Mouse (Mus musculus): ENCODE measurements at regions not wholly inside any gene's neighbourhood (a gene's known extent, or its start where the extent isn't known, plus 50 kb on each side); places are given as distances from the start of the nearest gene placed in this dataset.

DNA sequence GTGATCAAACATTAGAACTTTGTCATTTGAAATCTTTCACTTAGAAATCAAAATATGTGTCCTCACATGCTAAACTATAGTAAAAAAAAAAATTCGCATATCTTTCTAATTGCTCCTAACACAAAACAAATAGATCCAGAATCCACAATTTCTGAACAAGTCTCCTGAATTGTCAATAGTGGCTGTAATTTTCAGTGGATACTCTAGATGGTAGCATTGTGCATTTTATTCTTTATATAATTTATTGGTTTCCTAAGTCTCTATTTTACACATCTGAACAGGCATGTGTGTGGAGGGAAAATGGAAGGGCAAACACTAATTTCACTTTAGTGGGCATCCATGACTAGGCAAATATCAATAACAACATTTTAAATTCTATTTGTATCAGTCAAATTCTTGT, 63.7 kb upstream of the Tnmd start:
- peak; percentile 46; the same call in 1 of the 2 replicates for ATAC-seq (replicated peaks; ENCODE audit: poor library complexity)

GRCm38 (mm10) chrX:133754026-133754425, 65.2 kb upstream of the Pcdh19 start:
- no peak for ATAC-seq (replicated peaks; ENCODE audit: poor library complexity)

GRCm38 (mm10) chrX:133752232-133752631, 63.4 kb upstream of the Pcdh19 start:
- ATAC-seq (replicated peaks; ENCODE audit: poor library complexity) = no peak

DNA sequence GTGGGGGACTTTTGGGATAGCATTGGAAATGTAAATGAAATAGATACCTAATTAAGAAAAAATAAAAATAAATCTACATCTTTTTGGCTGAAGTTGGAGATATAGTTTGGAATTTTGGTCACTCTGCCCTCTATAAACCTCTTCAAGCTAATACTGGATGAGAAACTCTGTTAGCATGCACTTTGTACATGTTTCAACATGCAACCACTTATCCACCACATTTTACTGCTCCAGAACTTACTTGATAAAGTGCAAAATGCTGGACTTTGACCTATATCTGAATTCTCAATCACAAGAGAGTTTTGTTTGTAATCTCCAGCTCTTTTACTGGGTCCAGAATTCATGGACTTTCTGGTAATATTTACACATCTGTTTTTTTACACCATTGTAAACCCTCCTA, 54.7 kb upstream of the Pcdh19 start:
- ATAC-seq (replicated peaks; ENCODE audit: poor library complexity) = no peak

DNA sequence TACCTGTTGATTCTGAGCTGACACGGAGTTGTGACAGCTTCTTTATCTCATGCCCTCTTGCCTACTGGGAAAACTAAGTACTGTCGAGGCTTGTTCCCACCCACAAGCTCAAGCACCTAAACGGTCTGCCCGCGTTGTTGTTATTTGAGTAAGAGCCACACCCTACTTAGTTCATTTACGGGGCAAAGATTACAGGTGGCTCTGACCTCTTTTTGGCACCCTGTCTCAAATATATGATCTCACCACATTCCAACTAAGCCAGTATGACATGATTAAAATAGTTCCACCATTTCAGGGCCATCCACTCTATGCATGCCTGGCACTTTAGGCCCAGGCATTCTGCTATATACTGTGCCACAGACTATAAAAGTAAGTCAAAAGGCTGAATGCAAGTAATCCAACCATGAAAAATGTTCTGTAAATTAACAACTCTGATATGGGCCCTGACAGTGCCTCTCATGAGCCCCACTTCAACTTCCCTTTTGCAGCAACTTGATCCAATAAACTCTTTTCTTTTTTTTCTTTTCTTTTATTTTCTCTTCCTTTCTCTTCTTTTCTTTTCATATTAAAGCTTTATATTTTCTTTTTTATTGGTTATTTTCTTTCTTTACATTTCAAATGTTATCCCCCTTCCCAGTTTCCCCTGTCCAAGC, 50.3 kb upstream of the Pcdh19 start:
- ATAC-seq (replicated peaks; ENCODE audit: poor library complexity) = no peak
